ENCODE assay signal across 12 mouse cellular contexts in the genomic region with DNA sequence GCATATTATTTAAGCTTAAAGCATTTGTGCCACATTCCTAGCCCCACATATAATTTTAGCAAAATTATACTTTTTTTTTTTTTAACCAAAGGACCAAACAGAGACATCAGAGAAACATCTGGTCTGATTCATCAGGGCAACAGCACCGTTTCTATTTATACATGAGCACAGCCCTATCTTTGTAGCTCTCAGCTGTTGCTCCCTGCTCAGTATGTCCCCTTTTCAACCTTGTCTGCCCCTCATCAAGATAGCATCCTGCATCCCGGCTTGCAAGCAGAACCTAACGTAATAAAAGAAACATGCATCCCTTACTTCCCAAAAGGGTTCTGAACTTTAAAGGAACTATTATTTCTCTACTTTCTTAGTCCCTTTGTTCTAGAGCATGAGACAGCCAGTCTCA. TPM values are rescaled to one million over a fixed set of nuclear protein-coding genes. Genes with fewer than 3 reads are reported as not detected.
DNase-seq lines count a peak whose midpoint lies in the region; ATAC-seq and TF ChIP-seq lines count a peak whose summit lies in the region.
"Had no signal": no experiment of that assay in that cellular context is flagged by ENCODE, and none has a peak within 500 bp of the region (broad histone marks: within the 10 kb centered on the region; RNA-seq: fewer than 3 reads in every experiment).

No protein-coding gene starts in this region.

- H3K4me2 ChIP-seq in forebrain, embryonic 12.5 days: peak overlapping the region; percentile 15
- H3K4me2 ChIP-seq in forebrain, embryonic 11.5 days (ENCODE audit: low read depth, low read length, severe bottlenecking): no peak overlapping the region
- H3K4me2 ChIP-seq in heart, embryonic 16.5 days (ENCODE audit: low read depth, low read length): peak overlapping the region; percentile 35
- no peak overlapping the region for H3K4me2 ChIP-seq in lung, postnatal 0 days (replicated peaks; ENCODE audit: low read depth, low read length)
- H3K4me2 ChIP-seq in stomach, postnatal 0 days (replicated peaks; ENCODE audit: low read depth): no peak overlapping the region
- H3K4me2 ChIP-seq: limb, embryonic 13.5 days; lung, embryonic 14.5 days; midbrain, embryonic 12.5 days had no signal

- DNase-seq in forebrain, embryonic 11.5 days (ENCODE audit: low spot score): no peak
- DNase-seq in heart, postnatal 36 days: no peak
- DNase-seq in lung, postnatal 0 days (ENCODE audit: low spot score): no peak
- no peak for DNase-seq in lung, postnatal 14 days
- DNase-seq in stomach, postnatal 0 days (ENCODE audit: low spot score): no peak
- DNase-seq in cerebellum, adult 2 months: no peak

- peaks cover 23% of the 10 kb centered on the region for H3K4me1 ChIP-seq in forebrain, embryonic 12.5 days
- peaks cover 2% of the 10 kb centered on the region; the same call in 1 of the 2 replicates for H3K4me1 ChIP-seq in forebrain, embryonic 11.5 days (replicated peaks; ENCODE audit: control insufficient read depth, insufficient read depth, low read length)
- peaks cover 24% of the 10 kb centered on the region for H3K4me1 ChIP-seq in heart, embryonic 16.5 days (ENCODE audit: control insufficient read depth, insufficient read depth, low read length)
- no peaks in the 10 kb centered on the region for H3K4me1 ChIP-seq in lung, postnatal 0 days (ENCODE audit: insufficient read depth, low read depth, low read length)
- no peaks in the 10 kb centered on the region for H3K4me1 ChIP-seq in stomach, postnatal 0 days (replicated peaks; ENCODE audit: control insufficient read depth, insufficient read depth)
- H3K4me1 ChIP-seq in cerebellum, adult 2 months (ENCODE audit: control insufficient read depth, insufficient read depth, low read length): no peaks in the 10 kb centered on the region
- H3K4me1 ChIP-seq: limb, embryonic 13.5 days had no signal

- no peaks in the 10 kb centered on the region for H3K27me3 ChIP-seq in forebrain, embryonic 12.5 days
- no peaks in the 10 kb centered on the region for H3K27me3 ChIP-seq in forebrain, embryonic 11.5 days (ENCODE audit: control insufficient read depth, insufficient read depth, low read length)
- H3K27me3 ChIP-seq in heart, embryonic 16.5 days (ENCODE audit: control insufficient read depth, insufficient read depth, low read length): no peaks in the 10 kb centered on the region
- H3K27me3 ChIP-seq in lung, postnatal 0 days (replicated peaks; ENCODE audit: insufficient read depth, low read length): no peaks in the 10 kb centered on the region
- no peaks in the 10 kb centered on the region for H3K27me3 ChIP-seq in stomach, postnatal 0 days (ENCODE audit: control insufficient read depth, insufficient read depth, low read length)
- no peaks in the 10 kb centered on the region for H3K27me3 ChIP-seq in cerebellum, adult 2 months (ENCODE audit: control insufficient read depth, insufficient read depth, low read length)
- H3K27me3 ChIP-seq: limb, embryonic 13.5 days; midbrain, embryonic 12.5 days had no signal

- no peak for TF ChIP-seq CTCF in lung, postnatal 0 days (IDR thresholded peaks at IDR 0.05)
- no peak for TF ChIP-seq CTCF in stomach, postnatal 0 days (IDR thresholded peaks at IDR 0.05; ENCODE audit: low read depth)
- TF ChIP-seq CTCF in cerebellum, adult 2 months (IDR thresholded peaks at IDR 0.05; ENCODE audit: borderline replicate concordance, insufficient read depth, low read depth, low read length): no peak

- no peak for ATAC-seq in forebrain, embryonic 12.5 days (ENCODE audit: low FRiP score)
- no peak for ATAC-seq in forebrain, embryonic 11.5 days (replicated peaks; ENCODE audit: low FRiP score)
- no peak for ATAC-seq in heart, embryonic 16.5 days (replicated peaks; ENCODE audit: extremely low read depth, insufficient read depth, low FRiP score)
- ATAC-seq in lung, postnatal 0 days: no peak
- no peak for ATAC-seq in stomach, postnatal 0 days (ENCODE audit: low FRiP score, low TSS enrichment)

- TF ChIP-seq POLR2A in cerebellum, adult 2 months (IDR thresholded peaks at IDR 0.05; ENCODE audit: borderline replicate concordance, insufficient read depth, low read length): no peak

- no peak overlapping the region for H3K4me3 ChIP-seq in forebrain, embryonic 12.5 days (replicated peaks)
- H3K4me3 ChIP-seq in forebrain, embryonic 11.5 days (ENCODE audit: low read depth, low read length): no peak overlapping the region
- no peak overlapping the region for H3K4me3 ChIP-seq in heart, embryonic 16.5 days (ENCODE audit: low read length)
- no peak overlapping the region for H3K4me3 ChIP-seq in lung, postnatal 0 days (ENCODE audit: low read depth, low read length)
- H3K4me3 ChIP-seq in stomach, postnatal 0 days (ENCODE audit: low read depth, low read length): no peak overlapping the region
- H3K4me3 ChIP-seq in cerebellum, adult 2 months (replicated peaks; ENCODE audit: insufficient read depth, low read depth, low read length): no peak overlapping the region
- H3K4me3 ChIP-seq: limb, embryonic 13.5 days; midbrain, embryonic 12.5 days had no signal

- no peak for TF ChIP-seq EP300 in lung, postnatal 0 days (IDR thresholded peaks at IDR 0.05)
- no peak for TF ChIP-seq EP300 in stomach, postnatal 0 days (optimal IDR thresholded peaks at IDR 0.05)

- peak overlapping the region; percentile 68; the same call in 1 of the 2 replicates for H3K27ac ChIP-seq in forebrain, embryonic 12.5 days
- H3K27ac ChIP-seq in forebrain, embryonic 11.5 days (ENCODE audit: low read depth, low read length): no peak overlapping the region
- peak overlapping the region; percentile 66 for H3K27ac ChIP-seq in heart, embryonic 16.5 days (ENCODE audit: low read length)
- peak overlapping the region; percentile 66 for H3K27ac ChIP-seq in lung, postnatal 0 days (ENCODE audit: low read length)
- 0 out of 2 replicates have a peak overlapping the region, but pooled peaks have one; percentile 30 for H3K27ac ChIP-seq in stomach, postnatal 0 days (replicated peaks)
- H3K27ac ChIP-seq in cerebellum, adult 2 months (ENCODE audit: insufficient read depth, low read length): no peak overlapping the region
- H3K27ac ChIP-seq: limb, embryonic 13.5 days; midbrain, embryonic 12.5 days had no signal

- WGBS in forebrain, embryonic 12.5 days: 37% methylated on average over 3 of the region's 3 CpGs
- WGBS in forebrain, embryonic 11.5 days: 53% methylated on average over 3 of the region's 3 CpGs
- 20% methylated on average over 3 of the region's 3 CpGs for WGBS in heart, embryonic 16.5 days
- 48% methylated on average over 3 of the region's 3 CpGs for WGBS in lung, postnatal 0 days
- 69% methylated on average over 3 of the region's 3 CpGs for WGBS in stomach, postnatal 0 days
- 67% methylated on average over 3 of the region's 3 CpGs for WGBS in cerebellum, adult 2 months

- no peaks in the 10 kb centered on the region for H3K9me3 ChIP-seq in forebrain, embryonic 12.5 days
- no peaks in the 10 kb centered on the region for H3K9me3 ChIP-seq in forebrain, embryonic 11.5 days (ENCODE audit: control insufficient read depth, low read length)
- H3K9me3 ChIP-seq in heart, embryonic 16.5 days (replicated peaks; ENCODE audit: control insufficient read depth, low read length): no peaks in the 10 kb centered on the region
- H3K9me3 ChIP-seq in lung, postnatal 0 days (ENCODE audit: low read length): no peaks in the 10 kb centered on the region
- no peaks in the 10 kb centered on the region for H3K9me3 ChIP-seq in stomach, postnatal 0 days (ENCODE audit: control insufficient read depth, low read length)
- H3K9me3 ChIP-seq: limb, embryonic 13.5 days; midbrain, embryonic 12.5 days had no signal

- H3K36me3 ChIP-seq in forebrain, embryonic 12.5 days (replicated peaks): peaks cover 13% of the 10 kb centered on the region; the same call in 1 of the 2 replicates
- H3K36me3 ChIP-seq in forebrain, embryonic 11.5 days (ENCODE audit: control insufficient read depth, insufficient read depth, low read length): no peaks in the 10 kb centered on the region
- peaks cover 3% of the 10 kb centered on the region; the same call in 1 of the 2 replicates for H3K36me3 ChIP-seq in heart, embryonic 16.5 days (ENCODE audit: control insufficient read depth, insufficient read depth)
- no peaks in the 10 kb centered on the region for H3K36me3 ChIP-seq in lung, postnatal 0 days (ENCODE audit: insufficient read depth, low read length)
- H3K36me3 ChIP-seq in stomach, postnatal 0 days (ENCODE audit: control insufficient read depth, insufficient read depth, low read length): no peaks in the 10 kb centered on the region
- H3K36me3 ChIP-seq: G1E had no signal

- no peak overlapping the region for H3K9ac ChIP-seq in forebrain, embryonic 12.5 days
- no peak overlapping the region for H3K9ac ChIP-seq in forebrain, embryonic 11.5 days (ENCODE audit: low read length)
- peak overlapping the region; percentile 46; the same call in 1 of the 2 replicates for H3K9ac ChIP-seq in heart, embryonic 16.5 days (ENCODE audit: low read length)
- H3K9ac ChIP-seq in lung, postnatal 0 days (replicated peaks; ENCODE audit: low read depth): no peak overlapping the region
- no peak overlapping the region for H3K9ac ChIP-seq in stomach, postnatal 0 days (ENCODE audit: low read length)
- H3K9ac ChIP-seq: limb, embryonic 13.5 days; lung, embryonic 14.5 days; midbrain, embryonic 12.5 days had no signal

- intact Hi-C loops in heart, postnatal 36 days (cut with DNase I): no loop called here

RNA-seq across cellular contexts. Expression of a gene that starts 5.0 kb away (rescaled TPM):
- 25.8 and 28.9 TPM in 2 replicates for polyA plus RNA-seq in forebrain, embryonic 12.5 days (2016; fragmentation: Nextera tagmentation; extraction: Ambion mirVana)
- polyA plus RNA-seq in forebrain, embryonic 11.5 days (2014; fragmentation: Nextera tagmentation; extraction: Ambion mirVana): 15.4 and 19.4 TPM in 2 replicates
- 13.7 and 15.5 TPM in 2 replicates for polyA plus RNA-seq in heart, embryonic 16.5 days (2015; fragmentation: Nextera tagmentation; extraction: Ambion mirVana)
- total RNA-seq in heart, postnatal 36 days (2021): 10 to 100 TPM; 25.4 to 35.8 TPM
- polyA plus RNA-seq in lung, postnatal 0 days (2015; fragmentation: Nextera tagmentation; extraction: Ambion mirVana): 15.3 and 19.8 TPM in 2 replicates
- 8.6 and 9.0 TPM in 2 replicates for polyA plus RNA-seq in stomach, postnatal 0 days (2015; fragmentation: Nextera tagmentation; extraction: Ambion mirVana)
- polyA plus RNA-seq in cerebellum, adult 2 months (2012; rRNA removed): 14.6 and 14.9 TPM in 2 replicates

RNA-seq across cellular contexts. Expression of a gene that starts 41.0 kb away (rescaled TPM):
- polyA plus RNA-seq in forebrain, embryonic 12.5 days (2016; fragmentation: Nextera tagmentation; extraction: Ambion mirVana): 6.7 and 8.3 TPM in 2 replicates
- polyA plus RNA-seq in forebrain, embryonic 11.5 days (2014; fragmentation: Nextera tagmentation; extraction: Ambion mirVana): 8.4 and 9.4 TPM in 2 replicates
- polyA plus RNA-seq in heart, embryonic 16.5 days (2015; fragmentation: Nextera tagmentation; extraction: Ambion mirVana): 30.2 and 33.0 TPM in 2 replicates
- 1 to 10 TPM; 7.3 to 8.4 TPM for total RNA-seq in heart, postnatal 36 days (2021)
- 9.4 and 9.8 TPM in 2 replicates for polyA plus RNA-seq in lung, postnatal 0 days (2015; fragmentation: Nextera tagmentation; extraction: Ambion mirVana)
- polyA plus RNA-seq in stomach, postnatal 0 days (2015; fragmentation: Nextera tagmentation; extraction: Ambion mirVana): 14.8 and 16.4 TPM in 2 replicates
- polyA plus RNA-seq in cerebellum, adult 2 months (2012; rRNA removed): 25.5 and 28.5 TPM in 2 replicates
- polyA plus RNA-seq: G1E had no signal

Comparison
In these comparisons a context has a peak if more than half of its experiments do, and no peak if none do; other contexts are left out.
1. H3K27ac ChIP-seq: peak in forebrain, embryonic 12.5 days (single experiment), heart, embryonic 16.5 days (single experiment), lung, postnatal 0 days (single experiment) and stomach, postnatal 0 days (single experiment); none in forebrain, embryonic 11.5 days (single experiment) and cerebellum, adult 2 months (single experiment).
2. H3K4me2 ChIP-seq: peak in forebrain, embryonic 12.5 days (single experiment) and heart, embryonic 16.5 days (single experiment); none in forebrain, embryonic 11.5 days (single experiment), lung, postnatal 0 days (single experiment) and stomach, postnatal 0 days (single experiment).